Mouse (Mus musculus) T-helper 17 cell (primary cell): Measurements from ENCODE around the gene Dbx2.

Experiments used
- in situ Hi-C, 2 experiments: fragments of 300-600 bp; cut with MboI, MseI; formaldehyde crosslinking; loops; 1 replicate in 1 of 2; 2 replicates in 1 of 2; pipeline ENCODE4 v1.15.1; 2025; ENCODE audit warnings: high pct_unique_total_duplicates in 2 of 2

Gene Dbx2

DNA sequence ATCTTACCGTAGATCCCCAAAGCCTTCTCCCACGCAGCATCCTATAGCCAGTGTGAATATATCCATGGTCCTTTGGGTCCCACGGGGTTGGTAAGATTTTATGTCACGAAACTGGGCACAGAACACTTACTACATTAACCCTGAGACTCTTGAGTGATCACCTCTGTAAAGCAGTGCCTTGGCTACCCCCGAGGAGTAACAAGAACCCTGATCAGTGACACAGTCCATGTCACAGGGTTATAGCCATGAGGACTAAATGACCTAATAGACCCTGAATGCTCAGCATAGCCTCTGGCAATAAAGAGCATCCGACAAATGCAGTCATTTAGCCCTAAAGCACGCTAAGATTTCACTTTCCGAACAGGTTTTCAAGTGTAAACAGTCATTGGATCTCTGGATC lies 33.0 kb downstream of the Dbx2 start:
- in situ Hi-C loops, result no loop called here

DNA sequence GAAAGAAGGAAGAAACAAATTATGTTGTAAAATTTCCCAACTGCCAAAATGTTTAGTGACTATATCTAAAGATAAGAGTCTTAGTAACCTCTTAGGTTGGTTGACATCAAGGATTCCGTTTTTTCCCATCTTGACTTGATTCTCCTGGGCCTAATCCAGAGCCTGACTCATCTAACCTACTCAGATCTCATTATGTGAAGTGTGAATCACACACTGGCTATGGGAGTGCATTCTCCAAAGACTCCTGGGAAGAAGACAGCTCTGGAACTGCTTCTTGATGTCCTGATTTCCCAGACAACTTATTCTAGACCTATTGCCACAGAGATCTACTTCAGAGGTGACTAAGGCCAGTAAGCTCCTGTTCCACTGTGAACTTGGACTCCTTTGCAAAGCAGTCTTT lies 43.2 kb downstream of the Dbx2 start:
- in situ Hi-C loops, result no loop called here

DNA sequence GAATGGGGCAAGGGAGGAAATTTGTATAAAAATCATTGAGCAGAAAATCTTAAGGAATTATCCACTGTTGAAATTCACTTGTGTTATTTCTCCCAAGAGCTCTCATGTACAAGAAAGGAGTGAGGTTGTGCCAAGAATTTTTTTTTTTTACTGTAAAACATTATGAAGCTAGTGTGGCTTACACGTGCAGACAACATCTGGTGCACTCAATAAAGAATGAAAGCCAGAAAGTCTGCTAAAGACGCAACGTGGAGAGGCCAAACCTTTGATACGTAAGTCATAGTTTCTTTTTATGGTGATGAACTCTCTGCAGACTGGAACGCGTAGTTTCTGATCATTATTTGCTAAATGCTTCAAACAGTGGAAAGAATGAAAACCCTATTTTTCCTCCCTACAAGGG lies 54.6 kb downstream of the Dbx2 start:
- in situ Hi-C loops, result no loop called here

GRCm38 (mm10) chr15:95598630-95599029 lies 57.1 kb downstream of the Dbx2 start:
- in situ Hi-C loops, result no loop called here

DNA sequence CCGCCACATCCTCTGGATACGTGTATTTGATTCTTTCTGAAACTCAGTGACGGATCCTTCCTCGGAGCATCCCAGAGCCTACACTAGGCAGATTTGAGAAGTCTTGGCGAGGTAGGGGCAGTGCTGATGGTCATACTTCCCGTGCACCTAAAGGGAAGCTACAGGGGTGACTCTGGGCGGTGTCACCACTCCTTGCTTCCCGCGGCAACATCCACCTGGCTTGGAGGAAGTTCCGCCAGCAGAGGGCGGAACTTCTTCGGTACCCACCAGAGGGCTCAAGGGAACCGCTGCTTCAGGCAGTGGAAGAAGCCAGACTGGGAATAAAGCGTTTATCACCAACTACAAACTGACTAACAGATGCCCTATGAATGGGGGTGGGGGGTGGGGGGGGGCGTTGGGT lies 68.9 kb downstream of the Dbx2 start:
- in situ Hi-C loops, result no loop called here

- in situ Hi-C loops, result no loop called here
These were observed 70.9 kb downstream of the Dbx2 start for GRCm38 (mm10) chr15:95584891-95585290.

DNA sequence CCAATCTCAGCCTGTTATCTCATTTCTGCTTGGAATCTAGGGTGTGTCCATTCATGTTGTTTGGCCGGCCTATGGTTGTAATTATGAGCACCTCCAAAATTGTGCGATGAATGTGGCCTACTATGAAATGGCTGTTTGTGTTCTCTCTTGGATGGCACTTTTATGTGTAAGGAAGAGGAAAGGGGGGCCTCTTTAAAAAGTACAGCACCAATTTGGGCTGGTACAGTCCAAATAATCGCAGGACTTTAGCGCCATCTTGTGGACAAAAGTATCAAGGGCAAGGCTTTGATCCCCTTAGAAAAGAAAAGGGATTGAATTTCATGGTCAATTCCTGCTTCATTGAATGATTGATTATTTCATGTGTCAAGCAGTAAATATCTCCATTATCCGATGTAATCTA lies 81.1 kb downstream of the Dbx2 start:
- in situ Hi-C loops, result loop anchor here (5.0 kb wide), 3 partner anchors 802 to 852 kb away; no protein-coding TSS in a partner anchor
